Mouse (Mus musculus) embryonic fibroblast, embryonic 13.5 days (primary cell): ENCODE measurements at regions not wholly inside any gene's neighbourhood (a gene's known extent, or its start where the extent isn't known, plus 50 kb on each side); places are given as distances from the start of the nearest gene placed in this dataset.

Experiments used
- H3K27ac ChIP-seq: 2 replicates; pipeline ENCODE4 v1.5.1; 2012; ENCODE audit warnings: low read length, control low read depth, inconsistent platforms; ENCODE audit not compliant: insufficient read depth
- H3K4me1 ChIP-seq: 2 replicates; pipeline ENCODE4 v1.6.1; 2011; ENCODE audit warnings: low read length; ENCODE audit not compliant: control insufficient read depth, insufficient read depth
- H3K4me3 ChIP-seq: 2 replicates; pipeline ENCODE4 v1.5.1; 2011; ENCODE audit warnings: mild to moderate bottlenecking, control low read depth, low read length; ENCODE audit not compliant: insufficient read depth
- CTCF ChIP-seq: IDR thresholded peaks from 2 replicates; pipeline ENCODE4 v1.5.1; 2011; ENCODE audit warnings: mild to moderate bottlenecking, control low read depth, low read length, moderate library complexity, borderline replicate concordance; ENCODE audit not compliant: insufficient read depth
- POLR2A ChIP-seq: IDR thresholded peaks from 2 replicates; pipeline ENCODE4 v1.6.1; 2011; ENCODE audit warnings: low read depth, mild to moderate bottlenecking, control low read depth, low read length, moderate library complexity

GRCm38 (mm10) chr5:118962152-118962551 is 401.7 kb downstream of the Med13l start:
- Histone ChIP-seq H3K4me3 (no peak overlapping the region), H3K27ac (no peak overlapping the region), H3K4me1 (no peaks in the 10 kb centered on the region)
- TF ChIP-seq CTCF: no peak
- TF ChIP-seq POLR2A: no peak

DNA sequence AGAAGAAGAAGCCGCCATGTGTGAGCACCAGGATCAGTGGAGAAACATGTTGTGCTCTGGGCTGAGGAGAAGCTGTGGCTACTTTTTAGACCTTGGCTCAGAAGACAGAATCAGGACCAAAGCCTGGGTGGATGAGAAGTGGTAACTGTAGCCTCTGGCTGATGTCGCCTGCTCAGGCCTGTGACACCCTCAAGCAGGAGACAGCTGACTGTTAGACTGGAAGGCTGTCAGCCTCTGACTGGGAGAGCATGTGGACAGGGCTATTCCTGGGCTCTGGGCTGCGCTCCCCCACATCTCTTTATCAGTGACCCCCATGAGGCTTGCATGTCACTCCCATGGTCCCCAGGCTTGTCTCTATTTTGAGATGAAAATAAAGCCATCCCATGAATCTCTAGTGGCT is 402.5 kb downstream of the Med13l start:
- H3K27ac ChIP-seq: no peak overlapping the region
- H3K4me1 ChIP-seq: no peaks in the 10 kb centered on the region
- TF ChIP-seq POLR2A (no peak), CTCF (no peak)
- no peak overlapping the region for H3K4me3 ChIP-seq

DNA sequence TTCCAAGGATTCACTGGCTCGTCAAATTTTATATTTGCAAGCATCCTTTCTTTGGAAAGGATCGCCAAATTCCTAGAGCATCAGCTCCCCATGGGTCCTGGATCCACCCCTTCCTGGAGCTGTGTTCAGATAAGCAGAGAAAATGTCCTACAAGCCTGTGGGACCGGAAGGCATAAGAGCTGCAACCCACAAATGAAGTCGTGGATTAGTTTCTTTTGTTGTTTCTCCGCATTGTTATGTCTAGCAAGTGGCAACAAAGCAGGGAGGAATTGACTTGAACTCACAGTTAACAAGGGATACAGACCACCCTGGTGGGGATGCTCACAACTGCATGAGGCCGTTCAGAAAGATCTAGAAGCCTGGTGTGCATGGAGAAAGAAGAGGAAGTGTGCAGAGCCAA is 406.4 kb downstream of the Med13l start:
- no peak overlapping the region for H3K4me3 ChIP-seq
- TF ChIP-seq CTCF (no peak), POLR2A (no peak)
- H3K4me1 ChIP-seq: no peaks in the 10 kb centered on the region
- H3K27ac ChIP-seq: no peak overlapping the region

GRCm38 (mm10) chr5:118967718-118968117 is 407.2 kb downstream of the Med13l start:
- Histone ChIP-seq H3K4me1 (no peaks in the 10 kb centered on the region), H3K27ac (no peak overlapping the region), H3K4me3 (no peak overlapping the region)
- TF ChIP-seq CTCF: no peak
- no peak for TF ChIP-seq POLR2A

DNA sequence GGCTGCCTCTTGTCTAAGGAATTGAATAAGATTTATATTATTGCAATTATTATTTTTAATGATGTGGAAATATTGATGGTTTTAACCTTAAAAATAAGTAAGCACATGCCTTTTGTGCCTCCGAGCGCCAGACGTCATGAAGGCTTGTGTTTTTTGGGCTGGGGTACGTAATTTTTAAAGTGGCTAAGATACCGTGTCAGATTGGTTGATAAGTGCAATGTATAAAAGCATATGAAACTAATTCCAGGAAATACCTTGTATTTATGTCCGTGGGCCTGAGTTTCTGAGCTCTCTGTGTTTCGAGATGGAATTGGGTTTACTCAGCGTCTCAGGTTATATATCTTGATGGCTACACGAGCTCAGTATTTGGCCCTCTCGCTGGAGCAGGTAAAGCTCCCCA is 414.7 kb downstream of the Med13l start:
- TF ChIP-seq POLR2A: no peak
- no peak for TF ChIP-seq CTCF
- Histone ChIP-seq H3K27ac (no peak overlapping the region), H3K4me3 (no peak overlapping the region), H3K4me1 (no peaks in the 10 kb centered on the region)

- no peak overlapping the region for H3K4me3 ChIP-seq
- TF ChIP-seq CTCF (no peak), POLR2A (no peak)
- no peak overlapping the region for H3K27ac ChIP-seq
- no peaks in the 10 kb centered on the region for H3K4me1 ChIP-seq
These were observed 418.6 kb downstream of the Med13l start for GRCm38 (mm10) chr5:118978921-118979630.

- H3K27ac ChIP-seq: no peak overlapping the region
- TF ChIP-seq POLR2A: no peak
- TF ChIP-seq CTCF: no peak
- H3K4me1 ChIP-seq: no peaks in the 10 kb centered on the region
- H3K4me3 ChIP-seq: no peak overlapping the region
These were observed 420.6 kb downstream of the Med13l start for GRCm38 (mm10) chr5:118981046-118981445.

DNA sequence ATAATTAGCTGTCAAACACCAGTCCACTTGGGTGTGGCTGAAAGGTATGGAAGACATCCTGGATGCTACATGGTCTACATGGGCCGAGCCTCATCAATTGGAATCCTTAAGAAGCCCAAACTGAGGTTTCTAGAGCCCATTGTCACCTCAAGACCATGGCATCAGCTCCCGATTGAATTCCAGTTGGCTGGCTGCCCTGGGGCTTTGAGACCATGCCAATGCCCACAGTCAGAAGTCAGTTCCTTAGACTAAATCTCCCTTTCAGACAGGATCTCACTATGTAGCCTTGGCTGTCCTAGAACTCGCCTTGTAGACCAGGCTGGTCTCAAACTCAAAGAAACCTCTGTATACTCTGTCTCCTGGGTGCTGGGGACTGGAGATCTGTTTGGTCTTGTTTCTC is 423.8 kb downstream of the Med13l start:
- no peak for TF ChIP-seq POLR2A

DNA sequence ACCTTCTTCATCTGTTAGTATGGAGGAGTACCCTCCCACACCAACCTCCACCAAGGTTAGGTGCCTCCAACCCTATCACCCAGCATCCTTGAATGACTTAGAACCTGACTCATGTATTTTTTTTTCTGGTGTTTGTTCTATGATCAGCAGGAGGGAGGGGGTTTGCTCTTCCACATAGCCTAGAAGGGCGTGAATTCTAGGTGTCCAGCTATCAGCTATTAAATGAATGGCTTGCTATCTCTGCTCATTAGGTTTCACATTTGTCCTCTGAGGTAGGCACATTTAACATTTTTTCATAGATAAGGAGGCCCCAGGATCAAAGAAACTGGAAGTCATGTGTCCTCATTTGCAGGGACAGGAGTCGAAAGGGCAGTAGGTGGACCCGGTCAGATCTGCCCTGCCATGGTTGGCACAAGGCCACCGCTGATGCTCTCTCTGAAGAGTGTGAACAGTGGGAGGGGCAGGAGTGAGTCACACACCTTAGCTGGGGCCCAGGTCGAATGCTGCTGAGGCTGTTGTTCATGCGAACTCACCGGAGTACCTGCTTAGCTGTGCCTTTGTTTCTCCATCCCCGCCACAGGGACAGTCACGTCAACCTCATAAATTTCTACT is 424.4 kb downstream of the Med13l start:
- H3K4me3 ChIP-seq: no peak overlapping the region
- TF ChIP-seq POLR2A: no peak
- TF ChIP-seq CTCF: no peak
- H3K27ac ChIP-seq: no peak overlapping the region
- no peaks in the 10 kb centered on the region for H3K4me1 ChIP-seq

More for the DNA sequence above, 423.8 kb downstream of the Med13l start:
- Histone ChIP-seq H3K4me3 (no peak overlapping the region), H3K27ac (no peak overlapping the region), H3K4me1 (no peaks in the 10 kb centered on the region)

DNA sequence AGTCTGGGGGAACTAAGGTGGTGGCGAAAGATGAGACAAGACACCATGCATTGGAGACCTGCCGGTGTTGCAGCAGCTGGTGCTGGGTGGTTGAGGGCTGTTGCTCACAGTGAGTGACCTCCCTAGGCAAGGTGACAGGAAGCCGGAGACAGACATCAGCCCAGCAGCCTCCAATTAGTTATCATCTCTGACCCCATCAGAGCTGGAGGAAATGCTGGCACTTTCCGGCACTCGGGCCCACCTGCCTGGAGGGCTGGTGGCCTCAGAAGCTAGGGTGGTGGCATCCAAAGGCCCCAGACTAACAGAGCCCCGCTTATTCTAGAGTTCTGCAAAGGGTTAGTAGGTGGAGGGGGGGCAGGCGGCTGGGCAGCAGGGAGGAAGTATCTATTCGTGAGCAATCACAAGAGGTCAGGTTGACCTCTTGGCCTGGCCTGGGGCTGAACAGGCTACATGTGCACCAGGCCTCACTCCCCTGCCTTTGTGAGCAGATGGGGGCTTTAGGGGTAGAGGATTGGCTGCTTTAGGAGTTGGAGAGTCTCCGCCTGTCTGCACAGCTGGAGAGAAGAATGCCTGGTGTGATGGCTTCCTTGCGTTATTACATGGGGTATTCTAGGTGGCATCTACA is 427.0 kb downstream of the Med13l start:
- H3K4me1 ChIP-seq: no peaks in the 10 kb centered on the region
- TF ChIP-seq CTCF: no peak
- no peak for TF ChIP-seq POLR2A

More for the DNA sequence above, 427.0 kb downstream of the Med13l start:
- H3K4me3 ChIP-seq: no peak overlapping the region
- no peak overlapping the region for H3K27ac ChIP-seq
